Mouse (Mus musculus) gastrocnemius, postnatal 14 days (tissue): ENCODE measurements at regions not wholly inside any gene's neighbourhood (a gene's known extent, or its start where the extent isn't known, plus 50 kb on each side); places are given as distances from the start of the nearest gene placed in this dataset.

Source experiments
- DNase-seq: peaks from one replicate; pipeline ENCODE4 v3.0.0; 2021; ENCODE audit warnings: mixed read lengths
- intact Hi-C: fragments of 180-260 bp; cut with DNase I; formaldehyde crosslinking; loops from one replicate; pipeline ENCODE4 v1.15.1; 2025; ENCODE audit warnings: low total_unique reads
- microRNA-seq, 2 experiments: library from miRNA; unstranded; fragments of <30 nt; microRNA quantifications; one replicate each; pipeline ENCODE4 v1.2.0; 2021

DNA sequence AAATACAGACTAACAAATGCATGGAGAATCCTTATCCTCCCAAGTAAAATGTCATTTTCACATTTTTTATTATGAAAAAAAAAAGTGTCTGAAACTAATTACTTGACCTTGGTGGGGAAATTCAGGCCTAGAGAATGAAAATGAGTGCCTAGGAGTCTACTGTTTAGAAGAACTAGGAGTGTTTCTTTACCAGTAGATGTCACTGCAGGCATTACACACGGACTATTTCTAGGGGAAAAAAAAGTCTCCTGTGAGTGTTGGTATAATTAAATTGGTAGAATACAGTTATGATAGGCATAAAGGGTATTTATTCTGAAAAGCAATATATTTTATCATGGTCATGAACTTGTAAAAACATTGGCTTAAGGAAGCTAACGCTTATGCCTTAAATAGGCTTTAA is 55.5 kb upstream of the Mpdz start:
- DNase-seq, result no peak
- intact Hi-C loops, result no loop called here

DNA sequence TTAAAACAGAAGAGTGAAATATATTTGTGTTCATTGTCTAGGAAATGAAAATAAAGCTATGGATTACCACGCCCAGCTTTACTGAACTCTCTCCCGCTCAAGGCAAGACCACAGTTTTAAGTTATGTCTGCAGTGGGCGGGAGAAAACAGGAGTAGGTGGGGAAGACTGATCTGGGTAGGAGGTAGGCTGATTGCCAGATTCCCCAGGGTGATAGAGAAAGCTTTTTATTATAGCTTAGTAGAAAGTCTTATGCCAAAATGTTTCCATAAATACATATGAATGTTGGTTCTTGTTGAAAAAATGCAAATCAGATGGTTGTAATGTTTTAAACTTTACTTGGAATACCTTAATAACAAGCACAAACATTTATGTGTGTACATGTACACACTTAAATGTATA is 50.2 kb upstream of the Mpdz start:
- intact Hi-C loops, result no loop called here
- DNase-seq, result no peak

Small RNA genes in the stretch of these regions (microRNA-seq; reads per million reads assigned to microRNA genes)
- 0 reads per million in 2 experiments for gene Gm22402
